Mouse (Mus musculus) stomach, embryonic 14.5 days (tissue): ENCODE data around the gene Laptm5. TPM values are rescaled to one million over a fixed set of nuclear protein-coding genes. Genes with fewer than 3 reads are reported as not detected.

Experiments
- ATAC-seq: fragments of 200-750 bp; cut with Nextera tagmentation; 2 replicates; pipeline ENCODE4 v1.8.0; 2017; ENCODE audit warnings: low read depth, moderate TSS enrichment; ENCODE audit not compliant: insufficient number of reproducible peaks, insufficient read depth, low FRiP score
- H3K27ac ChIP-seq: fragments of 300-500 bp; sonication (generic); 2 replicates; pipeline ENCODE4 v1.5.1; 2014; ENCODE audit warnings: mild to moderate bottlenecking, low read length, moderate library complexity, mixed read lengths
- H3K27me3 ChIP-seq: fragments of 300-500 bp; sonication (generic); 2 replicates; pipeline ENCODE4 v1.6.1; 2014; ENCODE audit warnings: low read length, control low read depth, mixed read lengths; ENCODE audit not compliant: control insufficient read depth, insufficient read depth
- H3K36me3 ChIP-seq: fragments of 300-500 bp; sonication (generic); 2 replicates; pipeline ENCODE4 v1.6.1; 2014; ENCODE audit warnings: mild to moderate bottlenecking, control low read depth, low read length, moderate library complexity, mixed read lengths; ENCODE audit not compliant: control insufficient read depth, insufficient read depth
- H3K4me1 ChIP-seq: fragments of 300-500 bp; sonication (generic); 2 replicates; pipeline ENCODE4 v1.6.1; 2014; ENCODE audit warnings: low read length, control low read depth, mixed read lengths; ENCODE audit not compliant: control insufficient read depth, insufficient read depth
- H3K4me2 ChIP-seq: fragments of 300-500 bp; sonication (generic); replicated peaks from 2 replicates; pipeline ENCODE4 v1.6.1; 2014; ENCODE audit warnings: low read depth, low read length, control low read depth
- H3K4me3 ChIP-seq: fragments of 300-500 bp; sonication (generic); 2 replicates; pipeline ENCODE4 v1.5.1; 2014; ENCODE audit warnings: low read depth, low read length, control low read depth
- H3K9ac ChIP-seq: fragments of 300-500 bp; sonication (generic); replicated peaks from 2 replicates; pipeline ENCODE4 v1.6.1; 2014; ENCODE audit warnings: low read depth, mild to moderate bottlenecking, control low read depth, low read length, moderate library complexity, mixed read lengths
- H3K9me3 ChIP-seq: fragments of 300-500 bp; sonication (generic); 2 replicates; pipeline ENCODE4 v1.6.1; 2016; ENCODE audit warnings: low read depth, low read length, control low read depth; ENCODE audit not compliant: control insufficient read depth
- WGBS: fragments of 180-500 bp; shearing (Covaris S2); extraction: QIAGEN DNeasy Blood & Tissue Kit; methylation state at CpG from one replicate; pipeline ENCODE4 v1.1.7; 2014; 5-methylcytosine and 5-hydroxymethylcytosine counted together
- polyA plus RNA-seq: library from polyadenylated mRNA; unstranded; fragments of >200 nt; fragmentation: Nextera tagmentation; extraction: Ambion mirVana; gene quantifications from 2 replicates; pipeline ENCODE4 v1.2.1, GENCODE M21; 2014

The Laptm5 gene
- polyA plus RNA-seq, 1 experiment from 2014 or later, result 49.4 TPM

- 90% methylated on average over 1 of the region's 1 CpGs for WGBS
- ATAC-seq, result no peak
- H3K4me3 ChIP-seq, result no peak overlapping the region
These were observed 58.4 kb downstream of the Laptm5 start for GRCm38 (mm10) chr4:130971278-130971677.

GRCm38 (mm10) chr4:130972421-130972829, 59.5 kb downstream of the Laptm5 start:
- H3K36me3 ChIP-seq, result no peaks in the 10 kb centered on the region
- 67% methylated on average over 5 of the region's 5 CpGs for whole genome bisulfite sequencing
- H3K4me2 ChIP-seq, result no peak overlapping the region
- no peak overlapping the region for H3K9ac ChIP-seq
- H3K4me1 ChIP-seq, result no peaks in the 10 kb centered on the region
- no peaks in the 10 kb centered on the region for H3K9me3 ChIP-seq
- ATAC-seq, result no peak
- H3K27ac ChIP-seq, result no peak overlapping the region
- no peak overlapping the region for H3K4me3 ChIP-seq
- no peaks in the 10 kb centered on the region for H3K27me3 ChIP-seq

More at GRCm38 (mm10) chr4:130971278-130971677, 58.4 kb downstream of the Laptm5 start:
- Histone ChIP-seq H3K27ac (no peak overlapping the region), H3K36me3 (no peaks in the 10 kb centered on the region), H3K9ac (no peak overlapping the region), H3K27me3 (no peaks in the 10 kb centered on the region), H3K9me3 (no peaks in the 10 kb centered on the region), H3K4me2 (no peak overlapping the region), H3K4me1 (no peaks in the 10 kb centered on the region)

GRCm38 (mm10) chr4:130973332-130974263, 60.7 kb downstream of the Laptm5 start:
- H3K36me3 ChIP-seq, result no peaks in the 10 kb centered on the region
- no peak for ATAC-seq
- WGBS, result 71% methylated on average over 19 of the region's 19 CpGs

GRCm38 (mm10) chr4:130978981-130979380, 66.1 kb downstream of the Laptm5 start:
- Histone ChIP-seq H3K4me3 (no peak overlapping the region), H3K4me2 (no peak overlapping the region), H3K27ac (no peak overlapping the region), H3K9me3 (no peaks in the 10 kb centered on the region), H3K9ac (no peak overlapping the region), H3K4me1 (no peaks in the 10 kb centered on the region), H3K36me3 (no peaks in the 10 kb centered on the region), H3K27me3 (no peaks in the 10 kb centered on the region)
- no peak for ATAC-seq
- WGBS, result 67% methylated on average over 3 of the region's 3 CpGs

More at GRCm38 (mm10) chr4:130973332-130974263, 60.7 kb downstream of the Laptm5 start:
- Histone ChIP-seq H3K9ac (no peak overlapping the region), H3K27ac (no peak overlapping the region), H3K4me2 (no peak overlapping the region), H3K9me3 (no peaks in the 10 kb centered on the region), H3K27me3 (no peaks in the 10 kb centered on the region), H3K4me1 (no peaks in the 10 kb centered on the region), H3K4me3 (no peak overlapping the region)

GRCm38 (mm10) chr4:130984416-130985182, 71.7 kb downstream of the Laptm5 start:
- Histone ChIP-seq H3K27me3 (no peaks in the 10 kb centered on the region), H3K9ac (no peak overlapping the region), H3K4me2 (no peak overlapping the region), H3K4me1 (no peaks in the 10 kb centered on the region), H3K9me3 (no peaks in the 10 kb centered on the region), H3K36me3 (no peaks in the 10 kb centered on the region), H3K27ac (no peak overlapping the region), H3K4me3 (no peak overlapping the region)
- WGBS, result 55% methylated on average over 17 of the region's 17 CpGs
- no peak for ATAC-seq

Other genes with a start within 250 kb of the Laptm5 start
- 106 and 110 TPM in 2 replicates for gene Pum1, start 249.8 kb upstream of the Laptm5 start, polyA plus RNA-seq
- 20.9 and 21.0 TPM in 2 replicates for gene Sdc3, start 120.6 kb upstream of the Laptm5 start, polyA plus RNA-seq
- 0.12 and 0.21 TPM in 2 replicates for gene Matn1, start 31.3 kb downstream of the Laptm5 start, polyA plus RNA-seq